Mouse (Mus musculus) kidney, embryonic 14.5 days (tissue): ENCODE results near the gene Ikzf1. TPM values are rescaled to one million over a fixed set of nuclear protein-coding genes. Genes with fewer than 3 reads are reported as not detected.

ENCODE experiments used
- ATAC-seq: fragments of 200-750 bp; cut with Nextera tagmentation; 2 replicates; pipeline ENCODE4 v1.8.0; 2017; ENCODE audit warnings: moderate number of reproducible peaks, mild to moderate bottlenecking, moderate TSS enrichment, moderate library complexity; ENCODE audit not compliant: low FRiP score, low TSS enrichment
- H3K27ac ChIP-seq: fragments of 300-500 bp; sonication (generic); 2 replicates; pipeline ENCODE4 v1.5.1; 2014; ENCODE audit warnings: low read depth, mild to moderate bottlenecking, low read length, moderate library complexity, mixed read lengths
- H3K27me3 ChIP-seq: fragments of 300-500 bp; sonication (generic); 2 replicates; pipeline ENCODE4 v1.6.1; 2014; ENCODE audit warnings: mild to moderate bottlenecking, low read length; ENCODE audit not compliant: control insufficient read depth, insufficient read depth
- H3K36me3 ChIP-seq: fragments of 300-500 bp; sonication (generic); 2 replicates; pipeline ENCODE4 v1.6.1; 2014; ENCODE audit warnings: low read length, mixed read lengths; ENCODE audit not compliant: control insufficient read depth, insufficient read depth
- H3K4me1 ChIP-seq: fragments of 300-500 bp; sonication (generic); 2 replicates; pipeline ENCODE4 v1.6.1; 2014; ENCODE audit warnings: low read length, mixed read lengths; ENCODE audit not compliant: control insufficient read depth, insufficient read depth
- H3K4me2 ChIP-seq: fragments of 300-500 bp; sonication (generic); replicated peaks from 2 replicates; pipeline ENCODE4 v1.6.1; 2014; ENCODE audit warnings: low read depth, mild to moderate bottlenecking, low read length
- H3K4me3 ChIP-seq: fragments of 300-500 bp; sonication (generic); 2 replicates; pipeline ENCODE4 v1.5.1; 2014; ENCODE audit warnings: mild to moderate bottlenecking, low read length
- H3K9ac ChIP-seq: fragments of 300-500 bp; sonication (generic); 2 replicates; pipeline ENCODE4 v1.6.1; 2014; ENCODE audit warnings: low read depth, mild to moderate bottlenecking, low read length, moderate library complexity
- H3K9me3 ChIP-seq: fragments of 300-500 bp; sonication (generic); 2 replicates; pipeline ENCODE4 v1.6.1; 2016; ENCODE audit warnings: low read length; ENCODE audit not compliant: control insufficient read depth
- WGBS: fragments of 180-500 bp; shearing (Covaris S2); extraction: QIAGEN DNeasy Blood & Tissue Kit; methylation state at CpG from one replicate; pipeline ENCODE4 v1.1.7; 2014; 5-methylcytosine and 5-hydroxymethylcytosine counted together
- polyA plus RNA-seq: library from polyadenylated mRNA; unstranded; fragments of >200 nt; fragmentation: Nextera tagmentation; extraction: Ambion mirVana; gene quantifications from 2 replicates; pipeline ENCODE4 v1.2.1, GENCODE M21; 2014

Ikzf1 gene
- polyA plus RNA-seq, 1 experiment from 2014 or later, result 0.79 TPM

DNA sequence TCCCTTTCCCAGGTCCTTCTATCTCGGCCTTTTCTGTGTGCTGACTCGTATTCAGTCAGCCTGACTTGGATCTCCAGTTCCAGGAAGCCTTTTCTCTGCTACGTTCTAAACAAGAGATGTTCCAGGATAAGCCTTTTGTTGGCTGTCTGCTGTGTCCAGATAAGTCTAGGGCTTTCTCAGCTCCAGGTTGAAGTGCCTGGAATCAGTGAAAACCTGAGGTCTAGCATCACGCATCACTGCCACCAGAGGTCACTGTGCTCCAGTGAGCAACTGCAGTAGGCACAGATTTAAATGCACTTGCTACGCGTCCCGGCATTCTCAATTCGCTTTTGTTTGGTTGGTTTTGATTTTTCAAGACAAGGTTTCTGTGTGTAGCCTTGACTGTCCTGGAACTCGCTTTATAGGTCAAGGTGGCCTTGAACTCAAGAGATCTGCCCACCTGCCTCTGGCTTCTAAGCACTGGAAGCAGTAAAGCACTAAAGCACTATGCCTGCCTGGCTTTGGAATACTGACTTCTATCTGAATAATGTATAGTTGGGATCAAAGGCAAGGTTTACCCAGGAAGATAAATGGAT lies 127.2 kb downstream of the Ikzf1 start:
- Histone ChIP-seq H3K27ac (no peak overlapping the region), H3K4me2 (no peak overlapping the region), H3K27me3 (no peaks in the 10 kb centered on the region), H3K9ac (no peak overlapping the region), H3K4me3 (no peak overlapping the region), H3K36me3 (no peaks in the 10 kb centered on the region), H3K9me3 (no peaks in the 10 kb centered on the region), H3K4me1 (peaks cover 15% of the 10 kb centered on the region)
- ATAC-seq, result no peak
- 25% methylated on average over 9 of the region's 9 CpGs for WGBS

DNA sequence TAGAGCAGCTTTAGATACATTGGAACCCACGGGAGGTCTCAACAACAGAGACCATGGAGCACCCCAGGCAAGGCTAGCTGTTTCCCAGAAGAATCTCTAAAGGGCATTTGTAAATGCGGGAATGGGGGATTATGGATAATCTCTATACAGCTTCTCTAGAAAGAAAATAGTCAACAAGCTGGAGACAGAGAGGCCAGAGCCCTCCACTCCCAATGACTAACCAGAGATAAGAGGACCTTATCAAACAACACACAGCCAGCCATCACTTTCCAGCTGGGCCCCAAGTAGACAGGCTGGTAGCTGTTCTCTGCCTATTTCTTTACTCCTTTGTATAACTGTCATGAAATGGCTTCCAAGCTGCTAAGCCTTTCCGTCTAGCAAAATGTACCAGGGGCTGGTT lies 130.9 kb downstream of the Ikzf1 start:
- H3K4me2 ChIP-seq, result no peak overlapping the region
- H3K4me3 ChIP-seq, result no peak overlapping the region
- ATAC-seq, result no peak
- H3K4me1 ChIP-seq, result peaks cover 4% of the 10 kb centered on the region; the same call in 1 of the 2 replicates
- WGBS, result 84% methylated on average over 3 of the region's 3 CpGs
- no peak overlapping the region for H3K27ac ChIP-seq
- H3K36me3 ChIP-seq, result no peaks in the 10 kb centered on the region
- H3K27me3 ChIP-seq, result no peaks in the 10 kb centered on the region
- no peaks in the 10 kb centered on the region for H3K9me3 ChIP-seq
- no peak overlapping the region for H3K9ac ChIP-seq

- 88% methylated on average over 6 of the region's 6 CpGs for WGBS
- peaks cover 30% of the 10 kb centered on the region for H3K4me1 ChIP-seq
These were observed 134.0 kb downstream of the Ikzf1 start for GRCm38 (mm10) chr11:11818797-11819196.

GRCm38 (mm10) chr11:11819206-11819605 lies 134.4 kb downstream of the Ikzf1 start:
- no peaks in the 10 kb centered on the region for H3K9me3 ChIP-seq
- H3K27me3 ChIP-seq, result no peaks in the 10 kb centered on the region
- no peak overlapping the region for H3K27ac ChIP-seq
- ATAC-seq, result no peak
- no peak overlapping the region for H3K9ac ChIP-seq
- H3K4me2 ChIP-seq, result no peak overlapping the region
- 90% methylated on average over 5 of the region's 5 CpGs for WGBS
- H3K4me3 ChIP-seq, result no peak overlapping the region
- H3K36me3 ChIP-seq, result no peaks in the 10 kb centered on the region
- peaks cover 34% of the 10 kb centered on the region for H3K4me1 ChIP-seq

More at GRCm38 (mm10) chr11:11818797-11819196, 134.0 kb downstream of the Ikzf1 start:
- Histone ChIP-seq H3K9me3 (no peaks in the 10 kb centered on the region), H3K4me3 (no peak overlapping the region), H3K27me3 (no peaks in the 10 kb centered on the region), H3K9ac (no peak overlapping the region), H3K27ac (no peak overlapping the region), H3K36me3 (no peaks in the 10 kb centered on the region), H3K4me2 (no peak overlapping the region)
- ATAC-seq, result no peak

DNA sequence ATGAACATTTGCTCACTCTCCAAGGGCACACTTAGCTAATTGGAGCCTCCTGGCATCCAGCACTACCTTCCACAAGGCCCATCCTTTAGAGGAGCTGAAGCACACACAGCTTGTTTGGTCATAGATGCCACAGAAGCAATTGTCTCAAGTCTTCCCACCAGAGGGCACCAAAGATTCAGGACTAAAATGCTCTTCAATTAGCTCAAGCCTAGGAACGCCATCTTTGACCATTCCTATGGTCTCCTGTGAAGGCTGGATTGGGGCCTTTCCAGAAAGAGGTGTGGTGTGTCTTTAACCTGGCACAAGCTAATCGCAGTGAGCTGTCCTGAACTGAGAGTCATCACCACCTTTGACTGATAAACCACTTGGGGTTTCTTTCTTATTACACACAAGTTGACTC lies 135.4 kb downstream of the Ikzf1 start:
- Histone ChIP-seq H3K36me3 (no peaks in the 10 kb centered on the region), H3K4me1 (peaks cover 34% of the 10 kb centered on the region), H3K4me2 (no peak overlapping the region), H3K9me3 (no peaks in the 10 kb centered on the region), H3K27me3 (no peaks in the 10 kb centered on the region), H3K27ac (peak overlapping the region; percentile 98; the same call in 1 of the 2 replicates), H3K9ac (no peak overlapping the region), H3K4me3 (no peak overlapping the region)
- WGBS, result 3% methylated on average over 2 of the region's 2 CpGs
- peak; percentile 26; the same call in 1 of the 2 replicates for ATAC-seq

- H3K27ac ChIP-seq, result peak overlapping the region; percentile 98; the same call in 1 of the 2 replicates
- H3K9me3 ChIP-seq, result no peaks in the 10 kb centered on the region
- no peaks in the 10 kb centered on the region for H3K36me3 ChIP-seq
- no peak overlapping the region for H3K9ac ChIP-seq
- H3K4me2 ChIP-seq, result no peak overlapping the region
- no peak overlapping the region for H3K4me3 ChIP-seq
- 55% methylated on average over 3 of the region's 3 CpGs for WGBS
- peaks cover 34% of the 10 kb centered on the region for H3K4me1 ChIP-seq
- ATAC-seq, result no peak
- no peaks in the 10 kb centered on the region for H3K27me3 ChIP-seq
These were observed 135.9 kb downstream of the Ikzf1 start for GRCm38 (mm10) chr11:11820737-11821136.

- Histone ChIP-seq H3K9ac (peak overlapping the region; percentile 54; the same call in 1 of the 2 replicates), H3K4me2 (0 out of 2 replicates have a peak overlapping the region, but pooled peaks have one; percentile 12), H3K27ac (peak overlapping the region; percentile 98), H3K27me3 (no peaks in the 10 kb centered on the region), H3K4me1 (peaks cover 34% of the 10 kb centered on the region), H3K4me3 (no peak overlapping the region), H3K9me3 (no peaks in the 10 kb centered on the region), H3K36me3 (no peaks in the 10 kb centered on the region)
- WGBS, result 7% methylated on average over 16 of the region's 16 CpGs
- ATAC-seq, result peak; percentile 88
These were observed 136.7 kb downstream of the Ikzf1 start for GRCm38 (mm10) chr11:11821387-11821975.

Other genes starting within 250 kb of the Ikzf1 start
- 1.8 and 2.7 TPM in 2 replicates for gene Spata48, start 222.9 kb upstream of the Ikzf1 start, polyA plus RNA-seq
- 0.70 and 1.2 TPM in 2 replicates for gene Zpbp, start 222.6 kb upstream of the Ikzf1 start, polyA plus RNA-seq
- not detected in 2 replicates for gene 4930512M02Rik, start 57.2 kb upstream of the Ikzf1 start, polyA plus RNA-seq
- 59.2 and 85.4 TPM in 2 replicates for gene Fignl1, start 124.0 kb downstream of the Ikzf1 start, polyA plus RNA-seq
- gene Ddc, start 213.1 kb downstream of the Ikzf1 start, polyA plus RNA-seq, result 7.1 and 8.4 TPM in 2 replicates